Mouse (Mus musculus) kidney, adult 2 months (tissue): ENCODE results near the gene Cdh6. TPM values are rescaled to one million over a fixed set of nuclear protein-coding genes. Genes with fewer than 3 reads are reported as not detected.

Experiments used
- DNase-seq: peaks from one replicate; pipeline ENCODE4 v3.0.0; 2021
- H3K27ac ChIP-seq: fragments of 200-500 bp; 2 replicates; pipeline ENCODE4 v1.5.1; 2012; ENCODE audit warnings: low read depth, low read length, control low read depth, inconsistent platforms; ENCODE audit not compliant: insufficient read depth
- H3K27me3 ChIP-seq: fragments of 200-500 bp; replicated peaks from 2 replicates; pipeline ENCODE4 v1.6.1; 2012; ENCODE audit warnings: mild to moderate bottlenecking, moderate library complexity, low read length, inconsistent platforms; ENCODE audit not compliant: control insufficient read depth, insufficient read depth
- H3K36me3 ChIP-seq: fragments of 200-500 bp; 2 replicates; pipeline ENCODE4 v1.6.1; 2012; ENCODE audit warnings: mild to moderate bottlenecking, moderate library complexity, low read length, inconsistent platforms; ENCODE audit not compliant: control insufficient read depth, insufficient read depth
- H3K4me1 ChIP-seq: fragments of 200-500 bp; 2 replicates; pipeline ENCODE4 v1.6.1; 2011; ENCODE audit warnings: low read length; ENCODE audit not compliant: control insufficient read depth, insufficient read depth
- H3K4me3 ChIP-seq: fragments of 200-500 bp; 2 replicates; pipeline ENCODE4 v1.5.1; 2011; ENCODE audit warnings: mild to moderate bottlenecking, low read depth, low read length, control low read depth; ENCODE audit not compliant: insufficient read depth
- CTCF ChIP-seq: fragments of 200-500 bp; conservative IDR thresholded peaks from 2 replicates; pipeline ENCODE4 v1.5.1; 2011; ENCODE audit warnings: low read depth, mild to moderate bottlenecking, control low read depth, low read length, moderate library complexity, mixed read lengths; ENCODE audit not compliant: insufficient read depth, insufficient read length
- POLR2A ChIP-seq: fragments of 200-500 bp; IDR thresholded peaks from one replicate; pipeline ENCODE4 v1.6.1; 2011; ENCODE audit warnings: low read depth, low read length, control low read depth
- WGBS: fragments of 180-500 bp; shearing (Covaris S2); methylation state at CpG from one replicate; pipeline ENCODE4 v1.1.7; 2018; 5-methylcytosine and 5-hydroxymethylcytosine counted together
- polyA plus RNA-seq: library from polyadenylated mRNA; depleted of rRNA; stranded (reverse); fragments of >200 nt; gene quantifications from 2 replicates; pipeline ENCODE4 v1.2.3, GENCODE M21; 2012

The Cdh6 gene
- polyA plus RNA-seq, 1 experiment = 1.8 TPM

GRCm38 (mm10) chr15:13057728-13058127, 115.7 kb downstream of the Cdh6 start:
- H3K36me3 ChIP-seq = no peaks in the 10 kb centered on the region
- TF ChIP-seq CTCF (no peak), POLR2A (no peak)
- WGBS = 80% methylated on average over 5 of the region's 5 CpGs
- H3K27ac ChIP-seq = no peak overlapping the region
- no peaks in the 10 kb centered on the region for H3K4me1 ChIP-seq
- H3K4me3 ChIP-seq = no peak overlapping the region
- DNase-seq = no peak
- no peaks in the 10 kb centered on the region for H3K27me3 ChIP-seq

- no peak overlapping the region for H3K27ac ChIP-seq
- no peaks in the 10 kb centered on the region for H3K36me3 ChIP-seq
- H3K4me1 ChIP-seq = no peaks in the 10 kb centered on the region
- DNase-seq = no peak
- 93% methylated on average over 10 of the region's 10 CpGs for WGBS
- TF ChIP-seq POLR2A = no peak
- TF ChIP-seq CTCF = no peak
- H3K27me3 ChIP-seq = no peaks in the 10 kb centered on the region
- no peak overlapping the region for H3K4me3 ChIP-seq
These were observed 116.2 kb downstream of the Cdh6 start for GRCm38 (mm10) chr15:13057302-13057701.

DNA sequence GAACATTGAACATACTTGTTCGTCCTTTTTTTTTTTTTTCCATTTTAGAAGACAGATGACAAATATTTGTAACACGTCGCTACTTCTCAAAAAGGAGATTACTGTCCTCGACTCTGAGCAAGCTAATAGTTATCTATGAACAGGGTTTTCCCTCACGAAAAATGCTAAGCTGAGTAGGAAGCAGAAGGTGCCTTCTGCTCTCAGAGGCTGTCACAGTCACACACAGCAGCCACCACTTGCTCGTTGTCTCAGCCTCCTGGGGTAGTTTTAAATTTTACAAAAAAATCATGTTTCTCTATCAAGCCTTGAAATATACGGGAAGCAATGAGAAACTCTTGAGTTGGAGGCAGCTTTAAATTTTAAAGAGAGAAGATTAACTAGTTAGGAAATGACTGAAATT, 125.6 kb downstream of the Cdh6 start:
- Histone ChIP-seq H3K36me3 (no peaks in the 10 kb centered on the region), H3K4me3 (no peak overlapping the region), H3K4me1 (no peaks in the 10 kb centered on the region), H3K27me3 (no peaks in the 10 kb centered on the region), H3K27ac (no peak overlapping the region)
- WGBS = 84% methylated on average over 7 of the region's 7 CpGs
- TF ChIP-seq POLR2A (no peak), CTCF (no peak)
- DNase-seq = no peak

DNA sequence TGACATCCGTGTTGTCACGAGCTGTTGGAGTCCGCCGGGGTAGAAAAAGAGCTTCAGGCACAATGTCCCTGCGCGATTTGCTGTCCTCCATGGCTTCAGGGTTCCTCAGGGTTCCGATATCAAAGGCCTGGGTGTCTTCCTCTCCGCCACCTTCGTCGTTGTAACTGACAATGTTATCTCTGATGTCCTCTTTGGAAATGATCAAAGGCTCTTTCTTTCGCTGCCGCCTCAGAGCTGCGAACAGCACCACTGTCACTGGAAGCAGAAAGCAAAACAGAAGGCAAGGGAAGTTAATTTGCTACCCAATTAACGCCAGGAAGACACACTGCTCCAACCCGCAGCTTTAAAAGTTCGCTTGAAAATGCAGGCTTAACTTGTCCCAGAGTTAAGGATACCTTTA, 139.0 kb downstream of the Cdh6 start:
- no peak for DNase-seq
- H3K27ac ChIP-seq = no peak overlapping the region
- TF ChIP-seq CTCF (no peak), POLR2A (no peak)
- no peak overlapping the region for H3K4me3 ChIP-seq
- no peaks in the 10 kb centered on the region for H3K36me3 ChIP-seq
- H3K27me3 ChIP-seq = no peaks in the 10 kb centered on the region
- no peaks in the 10 kb centered on the region for H3K4me1 ChIP-seq
- WGBS = 39% methylated on average over 16 of the region's 16 CpGs

DNA sequence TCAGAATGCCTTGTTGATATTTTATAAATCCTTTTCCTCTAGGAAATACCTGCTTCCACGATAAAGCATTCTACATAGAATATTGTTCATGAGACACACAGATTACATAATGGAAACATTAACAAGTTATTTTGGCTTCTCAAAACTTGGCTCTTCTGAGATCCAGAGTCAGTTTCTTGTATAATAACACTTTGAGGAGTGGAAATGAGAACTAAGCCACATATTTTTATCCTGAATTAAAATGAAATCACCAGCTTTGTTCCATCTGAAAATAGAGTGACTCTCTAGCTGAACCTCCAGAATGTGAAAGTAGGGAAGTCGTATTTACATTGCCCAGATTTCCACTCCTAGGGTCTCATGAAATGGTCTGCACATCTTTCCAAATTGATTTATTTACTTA, 142.8 kb downstream of the Cdh6 start:
- H3K27me3 ChIP-seq = no peaks in the 10 kb centered on the region
- no peaks in the 10 kb centered on the region for H3K36me3 ChIP-seq
- no peaks in the 10 kb centered on the region for H3K4me1 ChIP-seq
- DNase-seq = no peak
- TF ChIP-seq CTCF (no peak), POLR2A (no peak)
- H3K4me3 ChIP-seq = no peak overlapping the region
- H3K27ac ChIP-seq = no peak overlapping the region
- 80% methylated on average over 2 of the region's 2 CpGs for WGBS

GRCm38 (mm10) chr15:13027513-13027912, 146.0 kb downstream of the Cdh6 start:
- no peak for TF ChIP-seq POLR2A
- no peak for TF ChIP-seq CTCF
- H3K27ac ChIP-seq = no peak overlapping the region
- no peaks in the 10 kb centered on the region for H3K27me3 ChIP-seq
- no peaks in the 10 kb centered on the region for H3K36me3 ChIP-seq
- no peak for DNase-seq
- no peaks in the 10 kb centered on the region for H3K4me1 ChIP-seq
- 52% methylated on average over 5 of the region's 5 CpGs for WGBS
- H3K4me3 ChIP-seq = no peak overlapping the region

DNA sequence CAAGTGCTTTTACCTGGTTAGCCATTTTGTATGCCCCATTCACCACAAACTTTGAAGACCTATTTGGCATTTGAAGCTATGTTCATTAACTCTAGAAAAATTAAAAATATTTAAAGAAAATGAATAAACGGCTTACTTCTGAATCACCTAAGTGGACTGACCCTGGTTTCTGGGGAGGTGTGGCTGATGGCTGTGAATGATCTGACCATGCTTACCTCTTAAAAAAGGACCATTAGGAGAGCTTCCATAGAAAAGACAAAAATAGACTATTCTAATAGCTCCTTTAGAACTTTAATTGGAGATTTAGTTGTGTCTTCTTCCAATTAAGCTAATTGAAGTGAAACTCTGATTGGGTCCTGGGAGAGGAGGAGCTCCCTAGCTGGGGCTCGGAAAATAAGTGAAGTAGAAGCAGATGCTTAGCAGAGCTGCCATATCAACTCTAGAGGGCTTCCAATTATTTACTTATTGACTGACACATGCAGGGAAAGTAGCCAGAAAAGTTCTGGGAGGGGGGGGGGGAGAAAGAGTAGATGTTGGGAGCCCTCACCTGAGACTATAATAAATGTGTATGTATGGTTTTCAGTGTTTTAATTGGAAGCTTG, 156.6 kb downstream of the Cdh6 start:
- Histone ChIP-seq H3K4me3 (no peak overlapping the region), H3K27me3 (no peaks in the 10 kb centered on the region), H3K4me1 (no peaks in the 10 kb centered on the region), H3K27ac (no peak overlapping the region), H3K36me3 (no peaks in the 10 kb centered on the region)
- no peak for DNase-seq
- 90% methylated on average over 2 of the region's 2 CpGs for WGBS
- no peak for TF ChIP-seq POLR2A
- no peak for TF ChIP-seq CTCF

DNA sequence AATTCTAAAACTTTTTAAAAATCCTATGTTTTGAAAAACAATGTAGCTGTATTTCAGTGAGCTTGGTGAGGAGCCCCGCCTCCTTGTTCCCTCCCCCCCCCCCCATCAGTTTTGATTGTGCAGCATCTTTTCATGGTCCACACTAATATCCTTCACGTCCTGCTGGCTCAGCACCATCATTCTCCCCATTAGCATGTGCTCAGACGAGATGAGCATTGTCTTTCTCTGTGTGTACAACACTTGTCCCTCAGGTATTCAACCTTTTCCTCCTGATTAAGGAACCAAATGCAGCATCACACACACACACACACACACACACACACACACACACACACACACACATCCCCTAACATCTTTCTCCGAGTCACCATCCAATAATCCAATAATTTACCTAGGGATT, 164.7 kb downstream of the Cdh6 start:
- no peaks in the 10 kb centered on the region for H3K27me3 ChIP-seq
- H3K27ac ChIP-seq = no peak overlapping the region
- 74% methylated on average over 4 of the region's 4 CpGs for WGBS
- no peak overlapping the region for H3K4me3 ChIP-seq
- H3K4me1 ChIP-seq = no peaks in the 10 kb centered on the region
- no peak for DNase-seq
- H3K36me3 ChIP-seq = no peaks in the 10 kb centered on the region
- no peak for TF ChIP-seq CTCF
- TF ChIP-seq POLR2A = no peak
